Mouse (Mus musculus) testis, adult 2 months (tissue): ENCODE measurements around the gene Hic1.

Experiments
- CTCF ChIP-seq: fragments of 200-500 bp; IDR thresholded peaks from 2 replicates; pipeline ENCODE4 v1.5.1; 2012; ENCODE audit warnings: low read depth, mild to moderate bottlenecking, inconsistent platforms, low read length, moderate library complexity; ENCODE audit not compliant: control insufficient read depth, insufficient read depth, insufficient replicate concordance
- POLR2A ChIP-seq: fragments of 200-500 bp; IDR thresholded peaks from 2 replicates; pipeline ENCODE4 v1.6.1; 2012; ENCODE audit warnings: low read depth, mild to moderate bottlenecking, inconsistent platforms, low read length, moderate library complexity; ENCODE audit not compliant: control insufficient read depth

GRCm38 (mm10) chr11:75192336-75193214, 23.3 kb upstream of the Hic1 start:
- TF ChIP-seq CTCF, result peak; percentile 60; the same call in 1 of the 2 replicates
- TF ChIP-seq POLR2A, result no peak; the same call in 1 of the 2 replicates
